Mouse (Mus musculus) embryonic facial prominence, embryonic 11.5 days (tissue): Measurements from ENCODE around the gene Fras1. TPM values are rescaled to one million over a fixed set of nuclear protein-coding genes. Genes with fewer than 3 reads are reported as not detected.

Source experiments
- ATAC-seq: fragments of 200-750 bp; cut with Nextera tagmentation; replicated peaks from 2 replicates; pipeline ENCODE4 v1.8.0; 2017; ENCODE audit warnings: low read depth; ENCODE audit not compliant: insufficient number of reproducible peaks, low FRiP score, low TSS enrichment
- DNase-seq: peaks from one replicate; pipeline ENCODE4 v3.0.0-alpha.2; 2015; ENCODE audit warnings: low spot score
- H3K27ac ChIP-seq: fragments of 300-500 bp; sonication (generic); replicated peaks from 2 replicates; pipeline ENCODE4 v1.5.1; 2014; ENCODE audit warnings: mild to moderate bottlenecking, low read depth, low read length, control low read depth
- H3K27me3 ChIP-seq: fragments of 300-500 bp; sonication (generic); 2 replicates; pipeline ENCODE4 v1.6.1; 2014; ENCODE audit warnings: mild to moderate bottlenecking, low read length, moderate library complexity, mixed read lengths; ENCODE audit not compliant: control insufficient read depth, insufficient read depth
- H3K36me3 ChIP-seq: fragments of 300-500 bp; sonication (generic); replicated peaks from 2 replicates; pipeline ENCODE4 v1.6.1; 2014; ENCODE audit warnings: low read depth, mild to moderate bottlenecking, low read length, moderate library complexity, mixed read lengths; ENCODE audit not compliant: control insufficient read depth, insufficient read depth
- H3K4me1 ChIP-seq: fragments of 300-500 bp; sonication (generic); 2 replicates; pipeline ENCODE4 v1.6.1; 2014; ENCODE audit warnings: low read length, mixed read lengths; ENCODE audit not compliant: control insufficient read depth, insufficient read depth
- H3K4me2 ChIP-seq: fragments of 300-500 bp; sonication (generic); 2 replicates; pipeline ENCODE4 v1.6.1; 2014; ENCODE audit warnings: low read depth, mild to moderate bottlenecking, control low read depth, low read length, moderate library complexity
- H3K4me3 ChIP-seq: fragments of 300-500 bp; sonication (generic); 2 replicates; pipeline ENCODE4 v1.5.1; 2014; ENCODE audit warnings: low read depth, low read length, control low read depth
- H3K9ac ChIP-seq: fragments of 300-500 bp; sonication (generic); replicated peaks from 2 replicates; pipeline ENCODE4 v1.6.1; 2014; ENCODE audit warnings: mild to moderate bottlenecking, control low read depth, low read length
- H3K9me3 ChIP-seq: fragments of 300-500 bp; sonication (generic); replicated peaks from 2 replicates; pipeline ENCODE4 v1.6.1; 2016; ENCODE audit warnings: mild to moderate bottlenecking, low read length, inconsistent platforms, mixed read lengths; ENCODE audit not compliant: control insufficient read depth
- WGBS: fragments of 180-500 bp; shearing (Covaris S2); extraction: QIAGEN DNeasy Blood & Tissue Kit; methylation state at CpG from one replicate; pipeline ENCODE4 v1.1.7; 2014; 5-methylcytosine and 5-hydroxymethylcytosine counted together
- polyA plus RNA-seq: library from polyadenylated mRNA; unstranded; fragments of >200 nt; fragmentation: Nextera tagmentation; extraction: Ambion mirVana; gene quantifications from 2 replicates; pipeline ENCODE4 v1.2.1, GENCODE M21; 2014

The Fras1 gene
- polyA plus RNA-seq, 1 experiment from 2014 or later, result 15.3 TPM

DNA sequence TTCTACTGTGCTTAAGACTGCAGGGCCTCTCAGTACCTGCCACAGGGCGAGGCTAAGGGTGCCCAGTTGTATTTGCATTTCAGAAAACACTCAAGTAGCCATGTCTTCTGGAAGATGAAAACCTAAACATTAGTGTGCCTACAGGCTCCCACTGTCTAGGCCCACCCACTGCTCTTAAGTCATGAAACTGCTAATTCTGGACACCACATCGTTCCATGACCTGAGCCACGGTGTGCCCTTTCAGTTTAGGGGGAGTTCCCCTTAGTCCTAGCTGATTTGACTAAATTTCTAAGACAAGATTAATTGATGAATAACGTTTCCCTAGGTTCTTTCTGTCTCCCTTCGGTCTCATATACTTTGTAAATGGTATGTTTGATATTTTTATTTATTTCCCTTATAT is 222.0 kb downstream of the Fras1 start:
- Histone ChIP-seq H3K4me3 (no peak overlapping the region), H3K27ac (no peak overlapping the region), H3K36me3 (no peaks in the 10 kb centered on the region), H3K9ac (no peak overlapping the region), H3K4me1 (no peaks in the 10 kb centered on the region), H3K4me2 (no peak overlapping the region), H3K9me3 (no peaks in the 10 kb centered on the region), H3K27me3 (no peaks in the 10 kb centered on the region)
- ATAC-seq, result no peak
- DNase-seq, result no peak
- 93% methylated on average over 5 of the region's 5 CpGs for WGBS

DNA sequence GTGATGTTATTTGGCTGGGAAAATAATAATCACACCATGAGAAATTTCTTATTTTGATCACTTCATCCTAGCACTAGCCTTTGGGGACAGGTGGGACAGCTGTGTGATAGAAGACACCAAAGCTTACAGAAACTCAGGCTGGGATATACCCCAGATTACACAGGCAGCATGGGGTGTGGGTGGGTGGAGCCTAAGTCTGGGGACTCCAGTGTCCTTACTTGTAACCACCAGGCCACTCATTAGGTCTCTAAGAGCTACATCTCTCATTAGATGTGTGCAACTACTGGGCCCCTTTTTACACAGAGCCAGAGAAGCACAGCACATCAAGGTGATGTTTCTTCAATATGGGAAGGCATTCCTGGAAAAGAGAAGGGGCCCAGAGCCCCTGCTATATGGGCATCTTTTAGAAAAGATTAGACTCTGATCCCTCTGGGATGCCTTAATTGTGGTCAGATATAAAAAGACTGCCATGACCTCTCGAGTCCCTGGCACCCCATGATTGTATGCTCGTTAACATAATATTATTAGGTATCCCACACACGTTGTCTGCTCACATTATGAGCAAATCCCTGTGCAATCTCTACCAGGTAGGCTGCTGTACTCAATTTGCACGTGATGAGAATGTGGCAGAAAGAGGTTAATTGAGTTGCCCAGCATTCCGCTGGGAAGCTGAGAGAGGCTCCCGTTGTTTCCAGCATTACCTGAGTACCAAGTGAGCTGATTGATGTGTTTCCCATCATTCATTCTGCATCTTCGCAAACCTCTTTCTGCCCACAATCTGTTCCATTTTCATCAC is 230.4 kb downstream of the Fras1 start:
- no peak for ATAC-seq
- no peak for DNase-seq
- Histone ChIP-seq H3K9ac (no peak overlapping the region), H3K9me3 (no peaks in the 10 kb centered on the region), H3K4me3 (no peak overlapping the region), H3K27ac (no peak overlapping the region), H3K4me1 (no peaks in the 10 kb centered on the region), H3K4me2 (no peak overlapping the region), H3K36me3 (no peaks in the 10 kb centered on the region), H3K27me3 (no peaks in the 10 kb centered on the region)
- 72% methylated on average over 7 of the region's 7 CpGs for WGBS

DNA sequence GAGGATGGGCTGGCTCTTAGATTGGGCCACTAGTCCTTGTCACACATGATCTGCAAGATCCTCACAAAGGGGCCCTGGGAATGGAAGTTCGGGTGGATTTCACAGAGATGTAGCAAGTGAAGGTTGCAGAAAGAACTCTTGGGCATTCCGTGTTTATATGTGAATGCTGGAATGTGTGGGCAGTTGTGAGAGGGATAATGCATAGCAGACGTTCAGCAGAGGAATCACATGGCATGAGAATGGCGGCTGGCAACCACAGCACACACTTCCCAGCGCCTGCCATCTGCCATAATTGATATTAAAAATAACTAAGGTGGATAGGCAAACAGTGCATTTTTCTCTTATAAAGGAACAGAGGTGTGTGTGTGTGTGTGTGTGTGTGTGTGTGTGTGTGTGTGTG is 234.3 kb downstream of the Fras1 start:
- H3K9me3 ChIP-seq, result no peaks in the 10 kb centered on the region
- 64% methylated on average over 5 of the region's 5 CpGs for WGBS
- DNase-seq (peak; percentile 25), ATAC-seq (no peak)
- H3K36me3 ChIP-seq, result no peaks in the 10 kb centered on the region
- H3K9ac ChIP-seq, result no peak overlapping the region
- no peaks in the 10 kb centered on the region for H3K27me3 ChIP-seq
- no peak overlapping the region for H3K4me2 ChIP-seq
- no peaks in the 10 kb centered on the region for H3K4me1 ChIP-seq
- no peak overlapping the region for H3K4me3 ChIP-seq
- no peak overlapping the region for H3K27ac ChIP-seq

DNA sequence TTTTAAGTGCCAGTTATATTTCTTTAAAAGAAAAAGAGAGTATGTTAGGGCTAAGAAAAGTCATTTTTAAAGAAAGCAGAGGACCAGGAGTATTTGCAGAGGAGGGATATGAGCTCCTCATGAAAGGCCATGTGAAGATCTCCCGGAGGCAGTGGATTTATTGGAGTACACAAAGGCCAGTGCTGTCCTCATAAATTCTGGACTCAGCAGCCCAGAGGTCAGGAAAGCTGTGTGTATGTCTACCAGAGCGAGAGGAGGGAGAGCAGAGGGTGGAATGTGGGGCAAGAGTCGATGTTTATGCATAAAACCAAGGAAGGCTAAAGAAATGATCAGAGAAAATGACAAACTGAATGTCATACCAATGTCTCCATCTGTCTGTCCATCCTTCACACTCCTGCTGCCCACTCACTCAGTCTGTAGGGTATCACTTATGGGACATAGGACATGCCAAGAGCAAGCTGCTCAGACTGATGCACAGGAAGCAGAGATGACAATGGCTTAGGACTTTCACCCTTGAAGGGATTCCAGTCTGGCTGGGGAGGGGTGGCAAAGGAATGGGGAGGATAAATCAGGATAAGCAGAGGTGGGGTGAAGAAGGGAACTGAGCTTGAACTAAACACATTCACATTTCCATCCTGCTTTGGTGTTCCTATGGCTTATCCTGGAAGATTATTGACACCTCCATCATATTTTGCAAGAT is 235.0 kb downstream of the Fras1 start:
- no peaks in the 10 kb centered on the region for H3K27me3 ChIP-seq
- no peak overlapping the region for H3K27ac ChIP-seq
- no peak overlapping the region for H3K9ac ChIP-seq
- no peak overlapping the region for H3K4me2 ChIP-seq
- H3K4me1 ChIP-seq, result no peaks in the 10 kb centered on the region
- WGBS, result 83% methylated on average over 3 of the region's 3 CpGs
- H3K9me3 ChIP-seq, result no peaks in the 10 kb centered on the region
- DNase-seq, result no peak
- no peak overlapping the region for H3K4me3 ChIP-seq
- ATAC-seq, result no peak
- no peaks in the 10 kb centered on the region for H3K36me3 ChIP-seq

DNA sequence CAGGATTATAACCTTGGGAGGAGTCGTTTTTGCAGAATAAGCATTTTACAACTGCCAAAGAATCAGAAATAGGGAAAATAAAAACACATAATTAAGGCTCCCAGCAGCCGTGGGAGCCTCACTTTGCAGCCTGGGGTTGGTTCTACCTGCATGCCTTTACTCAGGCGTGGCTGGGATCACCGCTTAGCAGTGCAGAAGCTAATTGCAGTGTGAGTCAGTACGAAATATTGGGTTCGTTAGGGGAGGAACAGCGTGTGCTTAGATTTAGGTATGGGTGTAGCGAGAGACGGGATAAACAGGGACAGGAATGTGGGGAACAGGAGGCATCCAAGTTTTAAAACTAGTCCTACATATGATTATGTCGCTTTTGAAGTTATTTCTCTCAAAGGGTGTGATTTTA is 238.3 kb downstream of the Fras1 start:
- Histone ChIP-seq H3K36me3 (no peaks in the 10 kb centered on the region), H3K9me3 (no peaks in the 10 kb centered on the region), H3K27ac (no peak overlapping the region), H3K4me3 (no peak overlapping the region), H3K4me1 (no peaks in the 10 kb centered on the region), H3K9ac (no peak overlapping the region), H3K27me3 (no peaks in the 10 kb centered on the region), H3K4me2 (no peak overlapping the region)
- DNase-seq (no peak), ATAC-seq (no peak)
- 83% methylated on average over 10 of the region's 10 CpGs for WGBS

DNA sequence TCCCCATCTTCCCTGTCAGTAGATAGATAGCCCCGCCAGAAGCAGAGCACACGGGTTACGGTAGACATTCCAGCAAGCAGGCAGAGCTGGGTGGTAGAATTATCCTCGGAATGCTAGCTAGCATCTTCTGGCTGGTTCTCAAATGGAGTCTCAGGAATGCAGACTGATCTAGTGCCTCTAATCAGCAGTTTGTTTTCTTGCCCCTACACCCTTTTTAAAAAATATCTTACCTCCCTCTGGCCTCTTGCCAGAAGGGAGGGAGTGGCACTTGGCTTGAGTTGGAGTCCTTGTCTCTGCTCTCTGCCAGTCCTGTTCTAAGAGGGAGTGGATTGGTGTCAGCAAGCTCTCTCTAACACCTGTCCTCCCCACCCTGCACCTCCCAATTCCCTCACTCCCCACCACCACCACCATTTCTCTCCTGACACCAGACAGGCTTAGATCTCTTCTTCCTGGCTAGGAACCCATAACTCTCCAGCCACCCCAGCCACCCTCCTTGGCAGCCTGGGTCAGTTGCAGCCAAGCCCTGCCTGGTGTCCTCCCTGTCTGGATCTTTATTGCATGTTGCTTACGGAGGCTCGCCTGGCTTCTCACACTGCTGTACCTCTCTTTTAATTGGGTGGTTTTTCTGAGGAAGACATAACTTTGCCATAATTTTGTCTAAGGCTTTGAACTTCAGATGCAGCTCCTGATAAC is 243.3 kb downstream of the Fras1 start:
- Histone ChIP-seq H3K4me3 (no peak overlapping the region), H3K27ac (no peak overlapping the region), H3K9ac (no peak overlapping the region), H3K27me3 (no peaks in the 10 kb centered on the region), H3K36me3 (no peaks in the 10 kb centered on the region), H3K4me2 (no peak overlapping the region), H3K9me3 (no peaks in the 10 kb centered on the region), H3K4me1 (no peaks in the 10 kb centered on the region)
- WGBS, result 64% methylated on average over 6 of the region's 6 CpGs
- peak; percentile 6 for DNase-seq
- ATAC-seq, result 0 out of 2 replicates have a peak, but pooled peaks have one; percentile 34

DNA sequence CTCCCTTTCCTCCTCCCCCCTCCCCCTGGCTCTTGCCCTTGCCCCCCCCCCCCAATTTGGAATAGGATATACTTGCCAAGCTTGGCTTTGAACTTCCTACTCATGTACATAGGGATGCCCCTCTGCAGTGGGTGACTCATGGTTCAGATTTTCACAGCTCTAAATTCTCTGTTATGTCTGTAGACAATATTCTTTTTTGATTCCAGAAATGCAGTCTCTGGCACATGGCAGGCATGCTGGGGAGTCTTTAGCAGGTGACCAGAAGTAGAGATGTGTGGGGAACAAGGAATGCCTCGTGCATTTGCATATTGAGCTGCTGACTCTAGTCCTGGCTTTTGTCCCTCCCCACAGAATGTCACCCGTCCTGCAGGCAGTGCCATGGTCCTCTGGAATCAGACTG is 244.3 kb downstream of the Fras1 start:
- Histone ChIP-seq H3K9me3 (no peaks in the 10 kb centered on the region), H3K36me3 (no peaks in the 10 kb centered on the region), H3K4me1 (no peaks in the 10 kb centered on the region), H3K4me3 (no peak overlapping the region), H3K27me3 (no peaks in the 10 kb centered on the region), H3K9ac (no peak overlapping the region), H3K27ac (no peak overlapping the region), H3K4me2 (no peak overlapping the region)
- no peak for ATAC-seq
- DNase-seq, result no peak
- WGBS, result 56% methylated on average over 2 of the region's 2 CpGs

DNA sequence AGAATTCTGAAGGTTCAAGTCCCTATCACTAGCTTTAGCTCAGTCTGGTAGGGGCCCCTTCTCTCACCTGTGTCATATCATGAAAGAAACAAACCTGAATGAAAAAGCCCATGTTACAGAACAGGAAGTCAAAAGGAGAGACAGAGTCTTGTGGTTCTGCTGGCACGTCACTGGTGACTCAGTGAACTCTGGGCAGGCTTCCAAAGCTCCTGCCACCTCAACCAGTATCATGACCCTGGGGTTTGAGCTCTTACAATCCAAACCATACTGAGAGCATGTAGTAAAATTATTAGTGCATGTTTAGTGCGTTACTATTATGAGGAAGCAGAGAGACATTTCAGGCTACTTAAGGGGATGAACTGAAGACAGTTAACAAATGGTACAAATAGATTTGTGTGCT is 246.5 kb downstream of the Fras1 start:
- no peak overlapping the region for H3K9ac ChIP-seq
- DNase-seq (no peak), ATAC-seq (no peak)
- no peak overlapping the region for H3K4me3 ChIP-seq
- no peaks in the 10 kb centered on the region for H3K36me3 ChIP-seq
- no peaks in the 10 kb centered on the region for H3K27me3 ChIP-seq
- no peak overlapping the region for H3K4me2 ChIP-seq
- H3K4me1 ChIP-seq, result no peaks in the 10 kb centered on the region
- WGBS, result 90% methylated on average over 2 of the region's 2 CpGs
- H3K9me3 ChIP-seq, result no peaks in the 10 kb centered on the region
- no peak overlapping the region for H3K27ac ChIP-seq
